Comparison of ENCODE assay signal across 12 mouse cellular contexts in genomic region chr8:87812069-87812449, GRCm38 (mm10).
DNase-seq lines count a peak whose midpoint lies in the region; ATAC-seq and TF ChIP-seq lines count a peak whose summit lies in the region.
"Had no signal": no experiment of that assay in that cellular context is flagged by ENCODE, and none has a peak within 500 bp of the region (broad histone marks: within the 10 kb centered on the region; RNA-seq: fewer than 3 reads in every experiment).

No protein-coding gene starts in this region.

- peak; percentile 19 to 24 for DNase-seq in urinary bladder, postnatal 36 days (ENCODE audit: low spot score in 2 of 2)
- no peak for DNase-seq in urinary bladder, postnatal 25 days (ENCODE audit: low spot score)
- DNase-seq in midbrain, embryonic 11.5 days (ENCODE audit: low spot score, missing footprints) = peak; percentile 82
- no peak for DNase-seq in stomach, postnatal 0 days (ENCODE audit: low spot score)
- DNase-seq in cerebellum, adult 8-10 months = no peak
- no peak for DNase-seq in ovary, postnatal 10 days (ENCODE audit: low spot score)

- H3K4me3 ChIP-seq in hindbrain, embryonic 12.5 days = no peak overlapping the region
- H3K4me3 ChIP-seq in midbrain, embryonic 11.5 days (ENCODE audit: low read depth, low read length) = no peak overlapping the region
- no peak overlapping the region for H3K4me3 ChIP-seq in stomach, postnatal 0 days (ENCODE audit: low read depth, low read length)
- H3K4me3 ChIP-seq: gastrocnemius, adult 2 months; heart, embryonic 10.5 days; stomach, embryonic 15.5 days had no signal

- TF ChIP-seq CTCF in stomach, postnatal 0 days (IDR thresholded peaks at IDR 0.05; ENCODE audit: low read depth) = no peak

- H3K36me3 ChIP-seq in hindbrain, embryonic 12.5 days = no peaks in the 10 kb centered on the region
- H3K36me3 ChIP-seq in midbrain, embryonic 11.5 days (ENCODE audit: control insufficient read depth, insufficient read depth, low read length) = no peaks in the 10 kb centered on the region
- no peaks in the 10 kb centered on the region for H3K36me3 ChIP-seq in stomach, postnatal 0 days (ENCODE audit: control insufficient read depth, insufficient read depth, low read length)
- H3K36me3 ChIP-seq: heart, embryonic 10.5 days; stomach, embryonic 15.5 days had no signal

- peaks cover 40% of the 10 kb centered on the region for H3K4me1 ChIP-seq in hindbrain, embryonic 12.5 days
- peaks cover 5% of the 10 kb centered on the region; the same call in 1 of the 2 replicates for H3K4me1 ChIP-seq in midbrain, embryonic 11.5 days (ENCODE audit: control insufficient read depth, insufficient read depth, low read length)
- peaks cover 5% of the 10 kb centered on the region; the same call in 1 of the 2 replicates for H3K4me1 ChIP-seq in stomach, postnatal 0 days (replicated peaks; ENCODE audit: control insufficient read depth, insufficient read depth)

- H3K4me2 ChIP-seq in hindbrain, embryonic 12.5 days (replicated peaks) = no peak overlapping the region
- no peak overlapping the region for H3K4me2 ChIP-seq in midbrain, embryonic 11.5 days
- no peak overlapping the region for H3K4me2 ChIP-seq in stomach, postnatal 0 days (replicated peaks; ENCODE audit: low read depth)
- H3K4me2 ChIP-seq: stomach, embryonic 15.5 days had no signal

- no peaks in the 10 kb centered on the region for H3K9me3 ChIP-seq in hindbrain, embryonic 12.5 days (replicated peaks)
- H3K9me3 ChIP-seq in midbrain, embryonic 11.5 days (ENCODE audit: control insufficient read depth, low read length) = no peaks in the 10 kb centered on the region
- no peaks in the 10 kb centered on the region for H3K9me3 ChIP-seq in stomach, postnatal 0 days (ENCODE audit: control insufficient read depth, low read length)
- H3K9me3 ChIP-seq: heart, embryonic 10.5 days; stomach, embryonic 15.5 days had no signal

- H3K27me3 ChIP-seq in hindbrain, embryonic 12.5 days = no peaks in the 10 kb centered on the region
- no peaks in the 10 kb centered on the region for H3K27me3 ChIP-seq in midbrain, embryonic 11.5 days (ENCODE audit: control insufficient read depth, insufficient read depth, low read length)
- H3K27me3 ChIP-seq in stomach, postnatal 0 days (ENCODE audit: control insufficient read depth, insufficient read depth, low read length) = no peaks in the 10 kb centered on the region
- H3K27me3 ChIP-seq: CH12.LX; stomach, embryonic 15.5 days had no signal

- H3K27ac ChIP-seq in hindbrain, embryonic 12.5 days = peak overlapping the region; percentile 62
- no peak overlapping the region; the same call in 1 of the 2 replicates for H3K27ac ChIP-seq in midbrain, embryonic 11.5 days (ENCODE audit: low read depth, low read length)
- no peak overlapping the region; the same call in 1 of the 2 replicates for H3K27ac ChIP-seq in stomach, postnatal 0 days (replicated peaks)
- H3K27ac ChIP-seq: heart, embryonic 10.5 days; stomach, embryonic 15.5 days had no signal

- peak; percentile 6; the same call in 1 of the 2 replicates for ATAC-seq in hindbrain, embryonic 12.5 days (ENCODE audit: low FRiP score)
- ATAC-seq in midbrain, embryonic 11.5 days (ENCODE audit: low FRiP score) = no peak
- peak; percentile 28; the same call in 1 of the 2 replicates for ATAC-seq in stomach, postnatal 0 days (ENCODE audit: low FRiP score, low TSS enrichment)
- ATAC-seq in cerebellum, adult (ENCODE audit: insufficient number of reproducible peaks, low FRiP score, low TSS enrichment) = no peak

- 93% methylated on average over 2 of the region's 2 CpGs for WGBS in hindbrain, embryonic 12.5 days
- 93% methylated on average over 2 of the region's 2 CpGs for WGBS in midbrain, embryonic 11.5 days
- WGBS in stomach, postnatal 0 days = 68% methylated on average over 2 of the region's 2 CpGs

- H3K9ac ChIP-seq in hindbrain, embryonic 12.5 days = no peak overlapping the region
- H3K9ac ChIP-seq in midbrain, embryonic 11.5 days (ENCODE audit: low read length) = no peak overlapping the region
- no peak overlapping the region for H3K9ac ChIP-seq in stomach, postnatal 0 days (ENCODE audit: low read length)
- H3K9ac ChIP-seq: stomach, embryonic 15.5 days had no signal

- no peak for TF ChIP-seq EP300 in stomach, postnatal 0 days (optimal IDR thresholded peaks at IDR 0.05)

Comparison
In these comparisons a context has a peak if more than half of its experiments do, and no peak if none do; other contexts are left out.
1. DNase-seq: peak in urinary bladder, postnatal 36 days (2 of 2) and midbrain, embryonic 11.5 days (single experiment); none in urinary bladder, postnatal 25 days (single experiment), stomach, postnatal 0 days (single experiment), cerebellum, adult 8-10 months (single experiment) and ovary, postnatal 10 days (single experiment).
2. ATAC-seq: peak in hindbrain, embryonic 12.5 days (single experiment) and stomach, postnatal 0 days (single experiment); none in midbrain, embryonic 11.5 days (single experiment) and cerebellum, adult (single experiment).